Mouse (Mus musculus) frontal cortex, postnatal 14 days (tissue): ENCODE data around the gene Plpp7.

Source experiments
- DNase-seq, 2 experiments: peaks; one replicate each; pipeline ENCODE4 v3.0.0; 2022; ENCODE audit warnings: low spot score in 2 of 2

The Plpp7 gene

DNA sequence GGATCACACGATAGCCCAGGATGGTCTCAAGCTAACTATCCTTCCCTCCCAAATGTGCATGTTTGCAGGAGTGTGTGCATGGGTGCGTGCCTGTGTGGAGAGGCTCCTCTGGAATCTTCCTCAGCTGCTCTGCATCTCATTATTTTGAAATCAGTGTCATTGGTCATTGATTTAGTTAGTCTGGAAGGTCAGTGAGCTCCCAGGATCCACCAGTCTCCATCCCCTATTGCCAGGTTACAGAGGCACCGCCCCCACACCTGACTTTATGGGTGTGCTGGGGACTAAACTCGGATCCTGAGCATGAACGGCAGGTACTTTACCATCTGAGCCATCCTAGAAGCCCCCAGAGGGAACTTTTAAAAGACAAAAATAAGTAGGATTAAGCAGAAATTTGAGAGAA lies 7.6 kb downstream of the Plpp7 start:
- DNase-seq = no peak

DNA sequence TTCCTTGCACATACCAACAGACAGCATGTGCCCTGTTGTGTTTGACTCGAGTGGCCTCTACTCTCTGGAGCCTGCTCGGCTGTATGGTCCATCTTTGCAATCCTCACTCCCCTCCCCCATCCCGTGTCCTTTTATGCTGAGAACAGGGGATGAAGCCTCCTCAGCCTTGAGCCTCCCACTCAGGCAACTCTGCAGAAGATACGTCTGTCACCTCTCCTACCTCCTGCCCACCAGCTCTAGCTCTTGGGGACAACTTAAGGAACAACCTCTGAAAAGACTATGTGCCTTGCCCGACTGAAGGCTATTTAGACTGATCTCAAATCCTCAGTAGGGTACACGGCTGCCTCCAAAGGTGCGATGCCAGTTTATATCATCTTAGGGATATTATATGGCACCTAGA lies 8.2 kb downstream of the Plpp7 start:
- DNase-seq = no peak

DNA sequence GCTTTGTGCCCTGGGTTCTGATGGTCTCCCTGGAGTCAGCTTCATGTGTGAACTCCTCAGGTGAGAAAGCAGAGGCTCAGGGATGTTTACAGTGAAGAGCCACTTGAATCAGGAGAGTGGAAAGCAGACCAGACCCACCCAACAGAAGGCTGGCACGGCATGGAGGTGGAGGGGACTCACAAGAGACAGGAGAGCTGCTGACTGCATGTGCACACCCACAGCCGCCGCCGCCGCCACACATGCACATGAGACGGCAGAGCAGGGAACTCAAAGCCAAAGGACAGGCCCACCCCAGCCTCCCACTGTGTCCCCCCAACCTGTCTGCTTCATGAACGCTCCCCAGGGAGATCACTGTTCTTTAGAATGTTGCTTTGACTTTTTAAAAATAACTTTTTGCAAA lies 8.8 kb downstream of the Plpp7 start:
- no peak for DNase-seq

DNA sequence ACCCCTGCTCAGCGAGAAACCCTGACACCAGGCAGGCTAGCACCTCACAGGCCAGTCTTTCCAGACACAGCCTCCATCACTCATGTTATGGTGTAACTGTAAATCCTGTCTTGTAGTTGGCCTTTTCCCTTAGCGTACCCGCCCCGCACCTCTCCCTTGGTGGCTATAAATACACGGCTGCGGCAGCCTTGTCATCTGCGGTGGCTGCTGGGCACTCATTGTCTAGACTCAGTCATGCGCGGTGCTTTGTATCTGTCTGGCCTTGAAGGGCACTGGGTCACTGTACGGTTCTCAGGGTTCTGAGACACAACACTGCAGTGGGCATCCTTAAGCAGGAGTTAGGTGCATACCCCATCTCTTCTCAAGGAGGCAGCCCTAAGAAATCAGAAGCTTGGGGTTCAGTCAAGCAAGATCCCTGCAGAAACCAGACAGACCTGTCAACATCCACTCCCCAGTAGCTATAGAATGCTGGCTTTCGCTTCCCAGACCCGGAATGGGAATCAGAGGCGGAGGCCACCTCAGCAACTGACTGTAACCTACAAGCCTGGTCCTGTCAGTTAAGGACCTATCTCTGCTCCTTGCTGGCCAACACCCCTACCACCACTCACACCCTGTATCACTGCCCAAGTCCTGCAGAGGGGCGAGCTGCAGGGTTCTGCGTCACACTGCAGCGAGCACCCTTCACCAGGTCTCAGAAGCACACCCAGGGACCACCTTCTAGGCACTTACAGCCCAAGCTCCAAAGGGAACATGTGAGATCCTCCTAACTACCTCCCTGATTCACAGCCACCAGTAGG lies 10.0 kb downstream of the Plpp7 start:
- no peak for DNase-seq

DNA sequence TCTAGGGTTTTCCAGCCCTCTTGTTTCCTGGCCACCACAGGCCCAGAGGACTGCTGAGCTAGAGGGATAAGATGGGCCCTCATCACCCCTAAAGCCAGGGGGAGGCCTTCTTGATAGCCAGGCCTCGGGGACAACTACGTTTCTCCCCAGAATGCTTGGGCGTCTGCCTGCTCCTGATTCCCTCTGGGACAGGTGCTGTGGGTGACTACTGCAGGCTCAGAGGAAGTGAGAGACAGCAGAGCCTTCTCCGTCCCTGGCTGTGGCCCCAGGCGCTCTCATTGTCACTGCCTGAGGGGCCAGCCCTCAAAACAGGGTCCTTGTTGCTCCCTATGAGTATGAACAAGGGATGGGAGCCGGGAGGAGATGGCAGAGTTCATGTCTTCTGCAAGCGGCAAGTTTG lies 10.6 kb downstream of the Plpp7 start:
- DNase-seq = no peak

DNA sequence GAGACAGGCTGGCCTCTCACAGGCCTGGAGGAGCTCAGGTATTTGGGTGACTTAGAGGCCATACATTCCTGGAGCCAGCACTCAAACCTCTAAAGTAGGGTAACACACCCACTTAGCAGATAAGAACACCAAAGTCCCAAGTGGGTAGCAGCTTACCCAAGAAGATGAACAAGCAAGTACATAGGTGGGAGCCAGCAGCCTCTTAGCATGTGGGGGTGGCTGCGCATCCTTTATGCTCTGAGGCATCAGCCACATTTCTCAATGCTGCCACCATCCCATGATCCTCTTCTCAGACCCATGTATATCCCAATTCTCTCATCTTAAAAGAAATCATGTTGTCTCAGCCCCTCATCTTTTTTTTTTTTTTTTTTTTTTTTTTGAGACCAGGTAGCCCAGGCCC lies 15.9 kb downstream of the Plpp7 start:
- DNase-seq = no peak

DNA sequence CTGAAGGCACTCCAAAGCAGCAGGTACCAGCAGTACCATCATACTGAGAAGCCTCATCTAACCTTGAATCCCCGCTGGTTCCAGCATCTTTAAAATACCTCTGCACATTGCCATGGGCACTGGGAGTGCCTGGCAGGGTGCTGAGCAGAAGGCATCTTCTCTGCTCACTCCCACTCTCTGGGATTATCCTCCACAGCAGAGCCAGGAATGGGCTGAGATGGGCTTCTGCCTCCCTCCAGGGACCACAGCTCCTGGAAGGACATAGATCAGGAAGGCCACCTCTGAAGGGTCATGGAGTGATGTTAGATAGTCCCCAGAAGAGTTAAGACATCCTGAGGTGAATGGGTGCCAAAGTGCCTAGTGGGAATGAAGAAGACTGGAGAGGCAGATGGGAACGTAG lies 17.2 kb downstream of the Plpp7 start:
- DNase-seq = no peak

DNA sequence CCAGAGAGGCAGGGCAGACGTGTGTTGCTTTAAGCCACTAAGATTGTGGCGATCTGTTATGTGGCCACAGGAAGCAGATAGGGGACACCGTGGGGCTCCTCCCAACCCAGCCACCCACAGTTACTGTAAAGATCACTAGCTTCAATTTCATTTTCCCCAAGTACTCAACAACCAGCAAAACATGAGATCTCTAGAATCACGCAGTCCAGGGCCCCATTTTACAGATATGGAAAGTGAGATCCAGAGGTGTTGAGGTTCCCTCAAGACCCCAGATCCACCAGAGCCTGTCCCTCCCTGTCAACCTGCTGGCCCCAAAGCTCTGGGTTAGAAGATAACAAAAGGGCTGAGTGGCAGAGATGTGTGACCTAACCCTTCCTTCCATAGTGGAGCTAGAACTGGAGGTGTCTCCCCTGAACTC lies 20.5 kb downstream of the Plpp7 start:
- no peak for DNase-seq

DNA sequence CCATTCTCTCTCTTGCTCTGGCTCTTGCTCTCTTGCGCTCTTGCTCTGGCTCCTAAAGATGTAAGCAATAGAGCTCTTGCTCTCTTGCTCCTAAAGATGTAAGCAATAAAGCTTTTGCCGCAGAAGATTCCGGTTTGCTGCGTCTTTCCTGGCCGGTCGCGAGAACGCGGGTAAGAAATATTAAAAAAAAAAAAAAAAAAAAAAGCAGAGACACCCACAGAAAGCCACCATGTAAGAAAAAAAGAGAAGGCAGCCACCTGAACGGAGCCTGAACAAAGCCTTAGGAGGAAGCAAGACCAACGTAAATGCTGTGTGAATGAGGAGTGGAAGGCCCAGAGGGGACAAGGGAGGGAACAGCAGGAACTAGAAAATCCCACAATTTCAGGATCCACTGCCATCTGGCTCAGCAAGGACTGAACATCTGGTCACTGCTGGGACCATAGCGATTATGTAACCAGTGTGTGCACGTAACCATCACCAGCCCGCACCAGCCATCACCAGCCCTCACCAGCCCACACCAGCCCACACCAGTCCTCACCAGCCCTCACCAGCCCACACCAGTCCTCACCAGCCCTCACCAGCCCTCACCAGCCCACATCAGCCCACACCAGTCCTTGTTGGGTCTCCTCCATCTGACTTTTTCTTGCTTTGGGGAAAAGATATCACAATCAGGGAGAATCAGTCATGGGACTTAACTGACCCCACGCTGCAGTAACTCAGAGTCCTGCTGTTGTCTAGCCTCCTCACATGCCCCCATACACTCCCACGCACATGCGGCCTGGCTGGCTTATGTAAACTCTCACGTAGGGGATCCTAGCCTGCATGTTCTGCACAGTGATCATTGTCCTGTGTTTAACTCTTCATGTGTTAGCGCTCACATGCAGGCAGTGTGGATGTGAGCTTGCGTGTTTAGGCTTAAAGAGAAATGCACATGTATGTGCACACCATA lies 24.7 kb downstream of the Plpp7 start:
- DNase-seq = no peak

DNA sequence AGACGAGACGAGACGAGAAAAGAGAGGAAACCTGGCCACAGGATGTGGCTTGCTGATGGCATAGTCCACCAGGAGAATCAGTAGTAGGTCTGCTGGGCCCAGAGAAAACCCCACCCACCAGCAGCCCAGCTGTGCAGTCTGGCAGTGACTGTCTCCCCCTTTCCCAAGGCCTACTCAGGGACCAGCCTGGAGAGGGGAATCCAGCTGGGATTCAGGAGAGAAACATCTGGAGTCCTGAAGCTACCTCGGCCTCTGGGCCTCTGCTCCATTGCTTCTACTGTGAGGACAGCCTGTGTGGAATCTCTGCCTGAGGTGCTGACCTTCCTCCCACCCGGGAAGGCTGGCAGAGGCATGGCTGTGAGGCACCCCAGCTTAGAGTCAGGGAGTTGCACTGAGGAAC lies 25.8 kb downstream of the Plpp7 start:
- no peak for DNase-seq

DNA sequence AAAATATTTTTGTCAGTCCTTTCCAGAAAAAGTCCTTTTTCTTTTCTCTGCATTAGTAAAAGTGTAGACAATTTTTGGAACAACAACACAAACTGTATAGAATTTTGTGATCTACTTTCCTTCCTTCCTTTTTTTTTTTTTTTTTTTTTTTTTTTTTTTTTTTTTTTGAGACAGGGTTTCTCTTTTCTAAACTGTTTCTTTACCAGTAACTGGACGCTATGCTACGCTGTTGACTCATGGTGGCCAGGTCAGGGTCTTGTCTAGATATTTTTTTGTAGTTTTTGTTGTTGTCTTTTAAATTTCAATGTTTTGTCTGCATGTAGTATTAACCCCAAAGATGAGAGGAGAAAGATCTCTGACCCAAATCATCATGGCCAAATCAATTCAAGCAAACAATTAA lies 26.5 kb downstream of the Plpp7 start:
- DNase-seq = no peak

DNA sequence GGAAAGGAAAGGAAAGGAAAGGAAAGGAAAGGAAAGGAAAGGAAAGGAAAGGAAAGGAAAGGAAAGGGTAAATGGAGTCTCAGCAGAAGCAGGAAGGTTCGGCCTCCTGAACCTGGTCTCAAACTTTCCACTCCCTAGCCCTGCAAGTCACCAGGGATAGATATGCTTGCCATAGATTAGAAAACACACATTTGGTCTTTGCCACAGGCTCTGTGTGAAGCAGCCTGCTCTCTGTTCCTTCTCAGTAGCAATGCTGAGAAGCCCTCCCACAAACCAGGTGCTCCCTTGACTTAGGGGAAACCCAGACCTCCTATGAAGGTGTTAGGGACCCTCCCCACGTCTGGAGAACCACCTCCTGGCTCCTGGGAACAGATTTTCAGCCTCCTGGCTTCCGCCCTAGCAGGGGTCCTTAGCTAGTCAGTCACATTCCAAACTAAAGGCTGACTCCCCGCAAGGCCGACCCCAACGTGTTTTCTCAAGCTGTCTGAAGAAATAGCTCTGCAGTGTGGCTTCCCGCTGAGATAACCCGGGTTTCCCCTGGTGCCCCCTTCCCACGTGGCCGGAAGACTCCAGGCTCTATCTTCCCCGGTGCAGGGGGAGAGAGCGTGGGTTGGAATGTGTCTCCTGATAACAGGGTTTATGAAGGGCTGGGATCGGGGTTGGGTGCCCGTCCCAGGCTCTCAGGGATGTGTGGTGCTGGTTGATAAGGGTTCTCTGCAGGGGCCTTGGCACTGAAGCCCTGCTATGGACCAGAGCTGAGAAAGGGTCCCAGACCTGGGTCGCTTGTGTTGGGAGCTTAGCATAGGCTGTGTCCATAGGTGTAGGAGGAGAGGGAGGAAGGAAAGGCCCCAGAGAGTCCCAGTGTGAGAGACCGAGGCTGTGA lies 32.6 kb downstream of the Plpp7 start:
- DNase-seq = no peak

DNA sequence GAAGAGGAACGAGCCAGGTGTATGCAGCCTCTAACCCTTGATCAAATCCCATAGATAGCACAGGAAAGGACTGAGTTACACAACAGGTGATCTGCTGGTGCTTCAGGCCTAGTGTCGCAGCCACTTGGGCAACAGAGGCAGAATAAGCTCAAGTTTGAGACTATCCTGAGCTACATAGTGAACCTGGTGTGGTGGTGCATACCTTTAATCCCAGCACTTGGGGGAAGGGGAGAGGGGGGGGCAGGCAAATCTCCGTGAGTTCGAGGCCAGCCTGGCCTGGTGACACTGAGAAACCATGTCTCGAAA lies 33.2 kb downstream of the Plpp7 start:
- no peak for DNase-seq

DNA sequence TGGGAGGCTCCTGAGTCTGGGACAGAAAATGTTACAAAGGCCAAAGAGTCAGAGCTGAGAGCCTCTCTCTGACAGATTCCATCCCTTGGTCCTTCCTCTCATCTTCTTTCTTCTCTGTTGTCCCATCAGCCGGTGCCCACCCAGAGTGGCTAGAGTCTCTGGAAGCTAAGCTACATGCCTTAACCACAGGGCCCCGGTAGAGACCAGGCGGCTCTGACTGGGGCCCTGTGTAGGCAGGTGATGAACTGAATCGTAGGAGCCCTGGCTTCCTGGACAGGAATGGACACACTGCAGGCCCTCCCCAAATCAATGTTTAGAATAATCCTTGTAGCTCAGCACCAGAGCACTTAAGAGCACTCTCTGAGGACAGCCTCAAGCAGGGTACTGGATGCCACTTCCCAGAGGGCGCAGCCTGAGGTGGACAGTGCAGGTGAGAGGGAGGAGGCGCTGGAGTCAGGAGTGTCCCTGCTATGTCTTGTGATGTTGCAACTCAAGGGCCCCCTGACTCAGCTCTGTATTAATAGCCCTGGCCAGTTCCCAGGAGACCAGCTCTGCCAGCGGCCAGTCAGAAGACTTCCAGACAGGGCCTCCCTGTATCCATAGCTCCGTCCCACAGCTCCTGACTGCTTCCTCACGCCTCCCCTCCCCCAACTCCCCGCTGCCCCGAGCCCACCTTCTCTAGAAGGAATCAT lies 34.2 kb downstream of the Plpp7 start:
- DNase-seq = no peak

DNA sequence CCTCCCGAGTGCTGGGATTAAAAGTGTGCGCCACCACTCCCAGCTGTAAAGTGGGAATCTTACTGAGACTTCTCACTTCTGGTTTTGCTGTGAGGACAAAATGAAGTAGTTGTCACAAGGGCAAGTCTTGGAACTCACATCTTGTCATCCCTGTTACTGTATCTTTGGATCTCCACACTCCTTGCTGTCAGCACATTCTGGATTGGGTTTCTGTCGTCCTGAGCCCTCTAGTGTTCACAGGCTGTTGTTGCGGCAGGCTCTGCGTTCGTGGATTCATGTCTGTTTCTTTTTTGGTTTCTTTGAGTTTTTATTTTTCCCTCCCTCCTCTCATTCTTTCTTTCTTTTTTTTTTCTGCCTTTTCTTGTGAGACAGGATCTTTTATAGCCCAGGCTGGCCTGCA lies 35.1 kb downstream of the Plpp7 start:
- peak in 1 of 2 experiments; percentile 66 for DNase-seq

DNA sequence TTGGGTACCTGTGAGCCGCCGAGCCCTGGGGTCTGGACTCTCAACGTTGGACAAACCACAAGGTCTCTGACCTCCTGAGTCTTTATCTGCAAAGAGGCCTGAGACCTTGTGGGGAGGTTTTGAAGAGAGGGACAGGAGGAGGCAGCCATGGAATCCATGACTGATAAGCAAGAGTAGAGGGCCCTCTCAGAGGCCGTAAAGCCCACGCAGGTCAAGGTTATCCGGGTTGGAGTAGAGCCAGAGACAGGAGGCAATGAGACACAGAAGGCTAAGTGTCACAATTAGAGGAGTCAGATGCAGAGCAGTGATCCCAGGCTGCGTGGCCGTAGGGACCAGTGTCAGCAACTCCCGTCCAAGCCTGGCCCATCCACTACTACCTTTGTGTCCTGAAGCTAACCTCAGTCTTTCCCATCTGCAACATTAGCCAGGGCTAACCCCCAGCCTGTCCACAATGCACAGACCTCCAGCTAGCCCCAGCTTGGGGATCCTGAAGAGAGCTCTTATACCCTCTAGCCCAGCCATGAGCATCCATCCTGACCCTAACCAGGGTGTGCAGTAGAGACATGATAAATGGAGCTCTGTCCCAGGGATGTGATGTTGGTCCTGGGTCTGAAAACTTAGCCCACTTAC lies 36.0 kb downstream of the Plpp7 start:
- DNase-seq = no peak

DNA sequence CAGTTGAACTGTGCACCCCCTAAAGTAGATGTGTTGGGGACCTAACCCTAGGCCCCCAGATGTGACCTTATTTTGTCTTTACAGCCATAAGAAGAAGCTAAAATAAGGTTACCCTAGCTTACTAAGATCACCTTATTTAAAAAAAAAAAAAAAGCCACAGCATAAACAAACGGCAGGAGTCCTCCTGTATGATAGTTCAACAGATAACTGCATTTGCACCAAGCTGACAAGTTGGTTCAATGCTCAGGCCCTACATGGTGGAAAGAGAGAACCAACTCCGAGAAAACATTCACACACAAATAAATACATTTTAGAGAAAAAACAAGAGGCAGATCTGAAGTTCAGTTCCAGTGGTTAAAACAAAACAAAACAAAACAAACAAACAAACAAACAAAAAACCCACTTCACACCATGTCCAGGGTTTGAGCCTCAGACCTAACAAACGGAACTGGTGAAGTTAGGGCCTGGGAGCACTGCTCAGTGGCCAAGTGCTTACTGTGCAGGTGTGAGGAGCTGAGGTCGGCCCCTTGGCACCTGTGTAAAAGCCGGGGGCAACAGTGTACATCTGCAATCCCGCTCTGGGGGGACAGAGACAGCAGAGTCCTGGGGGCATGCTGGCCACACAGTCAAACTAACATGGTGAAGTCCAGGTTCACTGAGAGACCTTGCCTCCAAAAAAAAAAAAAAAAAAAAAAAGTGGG lies 36.7 kb downstream of the Plpp7 start:
- no peak for DNase-seq

DNA sequence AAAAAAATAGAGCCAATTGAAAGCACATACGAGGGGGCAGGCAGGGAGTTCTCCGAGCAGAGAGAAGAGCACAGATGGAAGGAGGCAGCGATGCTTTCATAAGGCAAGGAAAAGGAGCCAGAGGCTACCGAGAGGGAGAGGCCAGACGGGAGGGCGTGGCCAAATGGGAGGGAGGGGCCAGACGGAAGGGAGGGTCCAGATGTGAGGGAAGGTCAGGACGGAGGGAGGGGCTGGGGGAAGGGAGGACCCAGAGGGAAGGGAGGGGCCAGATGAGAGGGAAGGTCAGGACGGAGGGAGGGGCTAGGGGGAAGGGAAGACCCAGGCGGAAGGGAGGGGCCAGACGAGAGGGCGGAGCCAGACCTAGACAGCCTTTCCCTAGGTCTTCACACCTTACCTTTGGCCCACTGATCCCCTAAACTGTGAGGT lies 37.3 kb downstream of the Plpp7 start:
- DNase-seq = no peak

DNA sequence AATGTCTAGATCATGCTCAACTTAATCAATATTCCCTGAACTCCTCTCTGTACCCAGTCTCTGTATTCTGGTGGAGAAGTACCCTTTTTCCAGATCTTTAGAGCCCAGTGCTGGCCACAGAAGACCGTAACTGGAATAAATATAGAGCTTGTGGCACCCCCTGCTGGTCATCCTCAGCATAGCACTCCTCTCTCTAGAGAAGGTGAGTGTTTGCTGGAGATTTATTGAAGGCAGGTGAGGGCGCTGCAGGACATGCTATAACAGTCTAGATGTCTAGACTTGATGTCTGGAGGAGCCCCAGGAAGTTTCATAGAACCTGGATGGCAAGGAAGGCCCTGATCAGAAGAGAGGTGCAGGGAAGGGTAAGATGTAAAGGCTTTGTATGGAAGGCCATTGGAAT lies 38.7 kb downstream of the Plpp7 start:
- peak; percentile 76 to 89 for DNase-seq

DNA sequence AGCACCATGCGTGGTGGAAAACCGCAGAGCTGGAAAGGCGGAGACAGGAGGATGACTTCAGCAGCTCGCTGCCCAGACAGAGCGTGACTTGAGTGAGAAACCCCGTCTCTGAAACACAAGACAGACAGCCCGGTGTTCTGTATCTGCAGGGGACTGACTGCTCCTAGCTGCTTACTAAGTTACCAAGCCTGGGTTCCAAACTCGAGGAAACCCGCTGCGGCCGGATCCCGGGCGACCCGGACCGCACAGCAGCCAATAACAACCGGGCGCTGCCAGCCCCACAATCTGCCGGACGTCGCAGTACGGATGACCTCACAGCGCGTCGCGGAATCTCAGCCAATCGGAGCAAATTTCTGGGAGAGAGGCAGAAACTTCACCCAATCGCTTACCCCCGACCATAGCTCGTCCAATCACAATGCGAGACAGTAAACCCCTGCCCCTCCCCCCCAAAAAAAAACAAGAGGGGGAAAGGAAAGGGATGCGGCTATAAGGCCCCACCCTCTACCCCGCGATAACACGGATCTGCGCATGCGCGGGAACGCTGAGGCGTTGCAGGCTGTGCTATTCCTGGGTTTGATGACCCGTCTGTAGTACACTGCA lies 42.4 kb downstream of the Plpp7 start:
- peak; percentile 94 to 97 for DNase-seq
